Mouse (Mus musculus) heart, embryonic 16.5 days (tissue): ENCODE measurements around the gene Rai1. TPM values are rescaled to one million over a fixed set of nuclear protein-coding genes. Genes with fewer than 3 reads are reported as not detected.

Experiments
- ATAC-seq: fragments of 200-750 bp; cut with Nextera tagmentation; replicated peaks from 2 replicates; pipeline ENCODE4 v1.8.0; 2017; ENCODE audit warnings: moderate number of reproducible peaks; ENCODE audit not compliant: insufficient read depth, low FRiP score; ENCODE audit errors: extremely low read depth
- H3K27ac ChIP-seq: fragments of 300-500 bp; sonication (generic); 2 replicates; pipeline ENCODE4 v1.5.1; 2014; ENCODE audit warnings: mild to moderate bottlenecking, low read length, control low read depth, moderate library complexity
- H3K27me3 ChIP-seq: fragments of 300-500 bp; sonication (generic); 2 replicates; pipeline ENCODE4 v1.6.1; 2014; ENCODE audit warnings: low read length, mixed read lengths; ENCODE audit not compliant: control insufficient read depth, insufficient read depth
- H3K36me3 ChIP-seq: fragments of 300-500 bp; sonication (generic); 2 replicates; pipeline ENCODE4 v1.6.1; 2014; ENCODE audit not compliant: control insufficient read depth, insufficient read depth
- H3K4me1 ChIP-seq: fragments of 300-500 bp; sonication (generic); 2 replicates; pipeline ENCODE4 v1.6.1; 2014; ENCODE audit warnings: low read length, mixed read lengths; ENCODE audit not compliant: control insufficient read depth, insufficient read depth
- H3K4me2 ChIP-seq: fragments of 300-500 bp; sonication (generic); 2 replicates; pipeline ENCODE4 v1.6.1; 2014; ENCODE audit warnings: low read depth, mild to moderate bottlenecking, control low read depth, low read length
- H3K4me3 ChIP-seq: fragments of 300-500 bp; sonication (generic); 2 replicates; pipeline ENCODE4 v1.5.1; 2014; ENCODE audit warnings: mild to moderate bottlenecking, control low read depth, low read length
- H3K9ac ChIP-seq: fragments of 300-500 bp; sonication (generic); 2 replicates; pipeline ENCODE4 v1.6.1; 2014; ENCODE audit warnings: low read length, control low read depth
- H3K9me3 ChIP-seq: fragments of 300-500 bp; sonication (generic); replicated peaks from 2 replicates; pipeline ENCODE4 v1.6.1; 2016; ENCODE audit warnings: low read length; ENCODE audit not compliant: control insufficient read depth
- WGBS: fragments of 180-500 bp; shearing (Covaris S2); extraction: QIAGEN DNeasy Blood & Tissue Kit; methylation state at CpG from one replicate; pipeline ENCODE4 v1.1.7; 2014; 5-methylcytosine and 5-hydroxymethylcytosine counted together
- polyA plus RNA-seq: library from polyadenylated mRNA; unstranded; fragments of >200 nt; fragmentation: Nextera tagmentation; extraction: Ambion mirVana; gene quantifications from 2 replicates; pipeline ENCODE4 v1.2.1, GENCODE M21; 2015

Rai1 gene
- polyA plus RNA-seq, 1 experiment from 2014 or later: 15.7 TPM

- Histone ChIP-seq H3K9me3 (no peaks in the 10 kb centered on the region), H3K9ac (no peak overlapping the region; the same call in 1 of the 2 replicates)
- 73% methylated on average over 9 of the region's 9 CpGs for WGBS
These were observed 56.5 kb downstream of the Rai1 start for GRCm38 (mm10) chr11:60161146-60161874.

GRCm38 (mm10) chr11:60162547-60162946 lies 57.7 kb downstream of the Rai1 start:
- no peaks in the 10 kb centered on the region for H3K27me3 ChIP-seq
- 0 out of 2 replicates have a peak, but pooled peaks cover 5% of the 10 kb centered on the region for H3K36me3 ChIP-seq
- no peak for ATAC-seq
- WGBS: 68% methylated on average over 1 of the region's 1 CpGs
- H3K4me3 ChIP-seq: no peak overlapping the region
- H3K9ac ChIP-seq: no peak overlapping the region
- H3K4me2 ChIP-seq: no peak overlapping the region
- 0 out of 2 replicates have a peak overlapping the region, but pooled peaks have one; percentile 23 for H3K27ac ChIP-seq
- no peaks in the 10 kb centered on the region for H3K9me3 ChIP-seq
- H3K4me1 ChIP-seq: peaks cover 61% of the 10 kb centered on the region

More at GRCm38 (mm10) chr11:60161146-60161874, 56.5 kb downstream of the Rai1 start:
- Histone ChIP-seq H3K4me2 (no peak overlapping the region), H3K36me3 (0 out of 2 replicates have a peak, but pooled peaks cover 8% of the 10 kb centered on the region), H3K27me3 (no peaks in the 10 kb centered on the region), H3K27ac (peak overlapping the region; percentile 42), H3K4me1 (peaks cover 57% of the 10 kb centered on the region), H3K4me3 (no peak overlapping the region)
- ATAC-seq: no peak

GRCm38 (mm10) chr11:60163362-60163761 lies 58.5 kb downstream of the Rai1 start:
- H3K9me3 ChIP-seq: no peaks in the 10 kb centered on the region
- peaks cover 69% of the 10 kb centered on the region for H3K4me1 ChIP-seq
- no peak overlapping the region for H3K4me2 ChIP-seq
- no peak for ATAC-seq
- H3K36me3 ChIP-seq: 0 out of 2 replicates have a peak, but pooled peaks cover 5% of the 10 kb centered on the region
- H3K27ac ChIP-seq: no peak overlapping the region
- WGBS: 89% methylated on average over 4 of the region's 4 CpGs
- H3K4me3 ChIP-seq: no peak overlapping the region
- no peak overlapping the region for H3K9ac ChIP-seq
- H3K27me3 ChIP-seq: no peaks in the 10 kb centered on the region

- 53% methylated on average over 6 of the region's 6 CpGs for WGBS
- H3K4me1 ChIP-seq: peaks cover 78% of the 10 kb centered on the region
- H3K4me3 ChIP-seq: no peak overlapping the region
- H3K9ac ChIP-seq: no peak overlapping the region
- H3K9me3 ChIP-seq: no peaks in the 10 kb centered on the region
- H3K4me2 ChIP-seq: no peak overlapping the region
- no peaks in the 10 kb centered on the region for H3K27me3 ChIP-seq
- no peak overlapping the region; the same call in 1 of the 2 replicates for H3K27ac ChIP-seq
- H3K36me3 ChIP-seq: 0 out of 2 replicates have a peak, but pooled peaks cover 5% of the 10 kb centered on the region
- no peak for ATAC-seq
These were observed 59.6 kb downstream of the Rai1 start for GRCm38 (mm10) chr11:60164450-60164849.

GRCm38 (mm10) chr11:60165076-60165475 lies 60.3 kb downstream of the Rai1 start:
- no peaks in the 10 kb centered on the region for H3K9me3 ChIP-seq
- H3K27me3 ChIP-seq: no peaks in the 10 kb centered on the region
- ATAC-seq: no peak
- no peak overlapping the region for H3K4me3 ChIP-seq
- WGBS: 55% methylated on average over 5 of the region's 5 CpGs
- H3K4me1 ChIP-seq: peaks cover 76% of the 10 kb centered on the region
- 0 out of 2 replicates have a peak, but pooled peaks cover 5% of the 10 kb centered on the region for H3K36me3 ChIP-seq
- no peak overlapping the region for H3K9ac ChIP-seq
- H3K27ac ChIP-seq: no peak overlapping the region
- no peak overlapping the region for H3K4me2 ChIP-seq

GRCm38 (mm10) chr11:60168780-60169179 lies 64.0 kb downstream of the Rai1 start:
- Histone ChIP-seq H3K4me2 (0 out of 2 replicates have a peak overlapping the region, but pooled peaks have one; percentile 4), H3K4me3 (no peak overlapping the region), H3K27ac (peak overlapping the region; percentile 79), H3K4me1 (peaks cover 71% of the 10 kb centered on the region), H3K9ac (peak overlapping the region; percentile 41), H3K9me3 (no peaks in the 10 kb centered on the region), H3K36me3 (no peaks in the 10 kb centered on the region), H3K27me3 (no peaks in the 10 kb centered on the region)
- ATAC-seq: peak; percentile 52; the same call in 1 of the 2 replicates
- 20% methylated on average over 9 of the region's 9 CpGs for WGBS

GRCm38 (mm10) chr11:60172074-60172473 lies 67.3 kb downstream of the Rai1 start:
- peak overlapping the region; percentile 60 for H3K27ac ChIP-seq
- no peaks in the 10 kb centered on the region for H3K9me3 ChIP-seq
- H3K4me3 ChIP-seq: no peak overlapping the region
- H3K4me1 ChIP-seq: peaks cover 73% of the 10 kb centered on the region
- no peak overlapping the region for H3K4me2 ChIP-seq
- WGBS: 66% methylated on average over 3 of the region's 3 CpGs
- no peaks in the 10 kb centered on the region for H3K36me3 ChIP-seq
- ATAC-seq: no peak
- H3K9ac ChIP-seq: 0 out of 2 replicates have a peak overlapping the region, but pooled peaks have one; percentile 21
- H3K27me3 ChIP-seq: no peaks in the 10 kb centered on the region

- no peak overlapping the region for H3K4me3 ChIP-seq
- no peak for ATAC-seq
- no peaks in the 10 kb centered on the region for H3K27me3 ChIP-seq
- H3K9me3 ChIP-seq: no peaks in the 10 kb centered on the region
- H3K4me1 ChIP-seq: peaks cover 74% of the 10 kb centered on the region
- 48% methylated on average over 10 of the region's 10 CpGs for WGBS
- peak overlapping the region; percentile 35; the same call in 1 of the 2 replicates for H3K9ac ChIP-seq
- H3K27ac ChIP-seq: peak overlapping the region; percentile 60
- no peak overlapping the region for H3K4me2 ChIP-seq
- H3K36me3 ChIP-seq: no peaks in the 10 kb centered on the region
These were observed 68.9 kb downstream of the Rai1 start for GRCm38 (mm10) chr11:60173606-60174184.
